Mouse (Mus musculus): ENCODE results near the gene Dok5. TPM values are rescaled to one million over a fixed set of nuclear protein-coding genes. Genes with fewer than 3 reads are reported as not detected.

Dok5 gene
- total and polyA plus RNA-seq, 3 experiments, result not detected

DNA sequence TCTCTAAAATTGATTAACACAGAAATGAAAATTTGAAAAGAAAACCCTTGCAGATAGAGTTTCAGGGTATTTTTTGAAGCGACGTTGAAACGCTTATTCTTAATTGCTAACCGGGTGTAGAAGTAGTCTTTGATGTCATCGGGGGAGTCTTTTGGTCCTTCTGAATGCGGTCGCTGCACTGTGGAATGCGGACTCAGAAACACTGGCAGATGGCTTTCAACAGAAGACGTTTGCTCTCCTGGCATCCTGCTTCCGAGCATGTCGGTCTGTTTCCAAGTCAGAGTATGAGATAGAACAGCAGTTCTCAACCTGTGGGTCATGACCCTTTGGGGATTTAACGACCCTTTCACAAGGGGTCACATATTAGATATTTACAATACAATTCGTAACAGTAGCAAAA, 7.5 kb upstream of the Dok5 start:
- Histone ChIP-seq H3K9me3 (replicated peaks; ENCODE audit: insufficient read depth, low read length) (no peaks in the 10 kb centered on the region), H3K27ac (ENCODE audit: control insufficient read depth, low read depth, low read length) (no peak overlapping the region), H3K79me2 (ENCODE audit: control insufficient read depth, insufficient read depth, low read length, poor library complexity) (no peaks in the 10 kb centered on the region), H3K9ac (ENCODE audit: control insufficient read depth, low read depth, low read length, poor library complexity, severe bottlenecking) (no peak overlapping the region), H3K4me1 (ENCODE audit: control insufficient read depth in 1 of 2, insufficient read depth in 2 of 2, low read length in 2 of 2) (no peaks in the 10 kb centered on the region), H3K4me3 (ENCODE audit: control insufficient read depth in 1 of 2, insufficient read depth in 1 of 2, low read depth in 2 of 2, low read length in 2 of 2) (no peak overlapping the region), H3K36me3 (ENCODE audit: control insufficient read depth in 1 of 2, insufficient read depth in 2 of 2, low read length in 2 of 2) (no peaks in the 10 kb centered on the region), H3K27me3 (ENCODE audit: control insufficient read depth in 1 of 2, insufficient read depth in 2 of 2, low read length in 2 of 2) (no peaks in the 10 kb centered on the region)
- DNase-seq (ENCODE audit: low read depth, low spot score), result no peak
- TF ChIP-seq MYB (IDR thresholded peaks at IDR 0.05; ENCODE audit: low read depth, low read length) (no peak), RCOR1 (IDR thresholded peaks at IDR 0.05; ENCODE audit: low read depth, low read length) (no peak), USF1 (IDR thresholded peaks at IDR 0.05; ENCODE audit: low read depth, low read length) (no peak), RAD21 (IDR thresholded peaks at IDR 0.05; ENCODE audit: low read depth, low read length) (no peak), CHD1 (IDR thresholded peaks at IDR 0.05; ENCODE audit: low read depth, low read length) (no peak), MAZ (IDR thresholded peaks at IDR 0.05; ENCODE audit: low read depth, low read length) (no peak), TAL1 (IDR thresholded peaks at IDR 0.05; ENCODE audit: low read length) (no peak), POLR2AphosphoS2 (IDR thresholded peaks at IDR 0.05; ENCODE audit: low read length) (no peak)

- Histone ChIP-seq H3K9ac (ENCODE audit: control insufficient read depth, low read depth, low read length, poor library complexity, severe bottlenecking) (no peak overlapping the region), H3K27ac (ENCODE audit: control insufficient read depth, low read depth, low read length) (no peak overlapping the region), H3K4me3 (ENCODE audit: control insufficient read depth in 1 of 2, insufficient read depth in 1 of 2, low read depth in 2 of 2, low read length in 2 of 2) (no peak overlapping the region), H3K27me3 (ENCODE audit: control insufficient read depth in 1 of 2, insufficient read depth in 2 of 2, low read length in 2 of 2) (no peaks in the 10 kb centered on the region), H3K9me3 (replicated peaks; ENCODE audit: insufficient read depth, low read length) (no peaks in the 10 kb centered on the region), H3K79me2 (ENCODE audit: control insufficient read depth, insufficient read depth, low read length, poor library complexity) (no peaks in the 10 kb centered on the region), H3K36me3 (ENCODE audit: control insufficient read depth in 1 of 2, insufficient read depth in 2 of 2, low read length in 2 of 2) (no peaks in the 10 kb centered on the region), H3K4me1 (ENCODE audit: control insufficient read depth in 1 of 2, insufficient read depth in 2 of 2, low read length in 2 of 2) (no peaks in the 10 kb centered on the region)
- DNase-seq (ENCODE audit: low read depth, low spot score), result no peak
- TF ChIP-seq GABPA (IDR thresholded peaks at IDR 0.05; ENCODE audit: low read depth, low read length), result no peak
- no peak for TF ChIP-seq MEF2A (IDR thresholded peaks at IDR 0.05; ENCODE audit: extremely low read depth, insufficient replicate concordance, low read depth, low read length, poor library complexity, severe bottlenecking)
- TF ChIP-seq E2F4 (IDR thresholded peaks at IDR 0.05; ENCODE audit: borderline replicate concordance, low read depth, low read length), result no peak
- no peak for TF ChIP-seq MXI1 (IDR thresholded peaks at IDR 0.05; ENCODE audit: low read depth, low read length)
- no peak for TF ChIP-seq MYC (IDR thresholded peaks at IDR 0.05; ENCODE audit: low read depth, low read length)
- TF ChIP-seq JUND (IDR thresholded peaks at IDR 0.05; ENCODE audit: low read depth, low read length), result no peak
- TF ChIP-seq HCFC1 (IDR thresholded peaks at IDR 0.05; ENCODE audit: low read depth, low read length), result no peak
- TF ChIP-seq USF1 (IDR thresholded peaks at IDR 0.05; ENCODE audit: low read depth, low read length), result no peak
- TF ChIP-seq EP300 (IDR thresholded peaks at IDR 0.05; ENCODE audit: low read depth in 1 of 2, low read length in 2 of 2), result no peak
- no peak for TF ChIP-seq SIN3A (IDR thresholded peaks at IDR 0.05; ENCODE audit: low read length)
- TF ChIP-seq ZKSCAN1 (IDR thresholded peaks at IDR 0.05; ENCODE audit: low read depth, low read length), result no peak
- no peak for TF ChIP-seq RAD21 (IDR thresholded peaks at IDR 0.05; ENCODE audit: low read depth, low read length)
- no peak for TF ChIP-seq USF2 (IDR thresholded peaks at IDR 0.05; ENCODE audit: borderline replicate concordance in 1 of 2, insufficient read depth in 1 of 2, low read depth in 1 of 2, low read length in 2 of 2)
These were observed 6.9 kb upstream of the Dok5 start for GRCm38 (mm10) chr2:170724716-170725115.
